Mouse (Mus musculus): ENCODE data around the gene Nt5dc1. TPM values are rescaled to one million over a fixed set of nuclear protein-coding genes. Genes with fewer than 3 reads are reported as not detected.
"Not testable (repeated sequence)": the region's sequence is repeated elsewhere in the genome, so short reads cannot be mapped to it uniquely, and the experiment has no call there.

The Nt5dc1 gene
- polyA plus RNA-seq, 1 experiment, result 5.5 TPM

DNA sequence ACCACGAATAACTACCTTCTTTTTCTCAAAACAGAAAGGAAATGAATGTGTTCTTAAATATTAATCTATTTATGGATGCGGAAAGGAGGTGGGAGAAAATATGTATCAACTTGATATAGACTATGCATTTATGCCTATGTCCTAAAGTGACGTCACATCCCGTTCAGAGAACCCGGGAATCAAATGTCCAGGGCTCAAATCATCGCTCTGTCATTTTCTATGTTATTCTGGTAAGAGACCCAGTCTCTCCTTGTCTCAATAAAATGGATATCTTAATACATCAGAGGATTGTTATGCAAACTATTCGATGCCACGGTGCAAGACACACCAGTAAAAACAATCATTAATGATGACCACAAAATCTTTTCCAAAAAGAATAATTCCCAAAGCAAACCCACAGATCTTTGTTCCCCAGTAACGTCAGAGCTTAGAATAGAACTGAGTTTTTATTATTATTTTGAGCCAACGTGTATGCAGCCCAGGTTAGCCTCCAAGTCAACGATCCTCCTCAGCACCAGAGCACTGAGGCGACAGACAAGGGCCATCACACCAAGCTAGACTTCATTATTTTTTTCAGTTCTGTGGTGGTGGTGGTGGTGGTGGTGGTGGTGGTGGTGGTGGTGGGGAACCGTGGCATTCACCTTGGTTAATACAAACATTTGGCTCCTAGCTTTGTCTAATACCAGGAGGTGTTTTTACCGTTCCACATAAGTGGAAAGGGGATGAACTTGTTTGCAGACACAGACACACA is 137.0 kb downstream of the Nt5dc1 start:
- Histone ChIP-seq H3K36me3 (ENCODE audit: control insufficient read depth, insufficient read depth, low read length) (no peaks in the 10 kb centered on the region), H3K27ac (ENCODE audit: insufficient read depth, low read length) (peak overlapping the region; percentile 94), H3K4me1 (ENCODE audit: control insufficient read depth, insufficient read depth, insufficient read length) (peaks cover 6% of the 10 kb centered on the region), H3K27me3 (ENCODE audit: control insufficient read depth, insufficient read depth, low read length) (no peaks in the 10 kb centered on the region), H3K4me3 (ENCODE audit: extremely low read depth, insufficient read depth, insufficient read length) (peak overlapping the region; percentile 74)
- WGBS, result 12% methylated on average over 14 of the region's 14 CpGs
- no peak for TF ChIP-seq POLR2A (IDR thresholded peaks at IDR 0.05; ENCODE audit: low read depth, low read length)
- no peak for TF ChIP-seq CTCF (IDR thresholded peaks at IDR 0.05; ENCODE audit: extremely low read depth, insufficient read depth, insufficient read length, insufficient replicate concordance)
- no peak for DNase-seq (ENCODE audit: low read depth in 1 of 2, low spot score in 2 of 2)

DNA sequence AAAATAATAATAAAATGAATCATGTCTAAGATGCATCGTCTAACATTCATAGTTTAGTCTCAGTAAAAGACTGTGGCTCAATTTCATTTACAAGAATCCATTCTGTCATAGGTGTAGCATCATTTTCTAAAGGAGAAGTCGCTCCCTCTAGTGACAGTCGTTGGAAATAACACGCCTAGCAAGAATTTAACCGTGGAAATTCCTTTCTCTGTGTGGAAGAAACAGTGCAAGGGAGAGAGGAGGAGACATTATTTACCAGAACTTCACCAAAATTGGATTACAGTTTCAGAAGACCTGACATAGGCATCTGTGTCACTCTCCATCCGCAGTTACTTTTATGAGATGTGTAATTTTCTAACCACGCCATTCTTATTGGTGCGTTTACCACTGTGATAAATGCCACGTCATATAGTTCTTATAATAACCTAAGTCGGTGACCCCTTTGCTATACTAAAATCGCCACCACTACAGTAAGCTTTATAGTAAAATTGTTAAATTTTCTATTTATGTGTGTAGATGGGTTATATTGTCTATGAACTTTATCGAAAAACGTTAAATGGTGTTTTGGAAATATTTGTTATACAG is 137.7 kb downstream of the Nt5dc1 start:
- Histone ChIP-seq H3K36me3 (ENCODE audit: control insufficient read depth, insufficient read depth, low read length) (no peaks in the 10 kb centered on the region), H3K4me3 (ENCODE audit: extremely low read depth, insufficient read depth, insufficient read length) (peak overlapping the region; percentile 42), H3K27ac (ENCODE audit: insufficient read depth, low read length) (no peak overlapping the region), H3K27me3 (ENCODE audit: control insufficient read depth, insufficient read depth, low read length) (no peaks in the 10 kb centered on the region), H3K4me1 (ENCODE audit: control insufficient read depth, insufficient read depth, insufficient read length) (peaks cover 6% of the 10 kb centered on the region)
- TF ChIP-seq POLR2A (IDR thresholded peaks at IDR 0.05; ENCODE audit: low read depth, low read length) (no peak), CTCF (IDR thresholded peaks at IDR 0.05; ENCODE audit: extremely low read depth, insufficient read depth, insufficient read length, insufficient replicate concordance) (no peak)
- DNase-seq (ENCODE audit: low read depth in 1 of 2, low spot score in 2 of 2), result peak in 1 of 2 experiments; percentile 49
- WGBS, result 12% methylated on average over 13 of the region's 13 CpGs

- no peaks in the 10 kb centered on the region for H3K36me3 ChIP-seq (ENCODE audit: control insufficient read depth, insufficient read depth, low read length)
- no peak for TF ChIP-seq CTCF (IDR thresholded peaks at IDR 0.05; ENCODE audit: extremely low read depth, insufficient read depth, insufficient read length, insufficient replicate concordance)
- TF ChIP-seq POLR2A (IDR thresholded peaks at IDR 0.05; ENCODE audit: low read depth, low read length), result no peak
- DNase-seq (ENCODE audit: low read depth in 1 of 2, low spot score in 2 of 2), result no peak
- no peak overlapping the region for H3K4me3 ChIP-seq (ENCODE audit: extremely low read depth, insufficient read depth, insufficient read length)
- H3K27ac ChIP-seq (ENCODE audit: insufficient read depth, low read length), result no peak overlapping the region
- H3K4me1 ChIP-seq (ENCODE audit: control insufficient read depth, insufficient read depth, insufficient read length), result no peaks in the 10 kb centered on the region
- WGBS, result 84% methylated on average over 7 of the region's 7 CpGs
- no peaks in the 10 kb centered on the region for H3K27me3 ChIP-seq (ENCODE audit: control insufficient read depth, insufficient read depth, low read length)
Observed at GRCm38 (mm10) chr10:34271681-34272080, 146.7 kb downstream of the Nt5dc1 start.

DNA sequence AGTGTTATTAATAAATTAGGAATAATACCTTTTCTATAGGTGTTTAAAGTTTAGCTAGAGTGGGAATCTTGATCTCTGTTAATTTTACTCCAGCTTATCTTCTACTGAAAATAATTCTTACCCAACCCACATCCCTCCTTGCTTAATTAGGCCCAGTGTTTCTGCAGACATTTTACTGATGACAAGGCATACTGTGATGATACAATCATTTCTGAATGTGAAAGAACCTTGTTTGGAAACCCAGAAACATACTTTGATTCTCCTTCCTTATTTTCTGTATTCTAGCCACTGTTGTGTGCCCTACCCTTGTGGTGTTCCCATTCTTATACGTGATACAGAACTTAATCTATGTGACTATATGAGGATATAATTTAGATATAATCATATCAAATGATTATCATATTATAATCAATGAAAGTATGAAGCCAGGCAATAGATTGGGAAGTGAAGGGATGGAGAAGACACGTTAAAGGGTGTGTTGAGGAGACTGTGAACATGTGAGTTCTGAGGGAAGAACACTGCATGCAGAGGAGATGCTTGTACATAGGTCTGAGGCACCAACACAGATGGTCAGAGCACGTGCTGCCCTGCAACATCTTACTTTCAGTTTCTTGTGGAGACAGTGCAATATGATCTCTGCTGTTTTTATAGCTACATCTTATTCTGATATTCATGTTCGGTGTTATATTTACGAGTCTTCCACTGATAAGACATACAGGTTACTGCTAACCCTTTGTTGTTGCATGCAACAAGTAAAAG is 150.9 kb downstream of the Nt5dc1 start:
- no peak for DNase-seq (ENCODE audit: low read depth in 1 of 2, low spot score in 2 of 2)
- Histone ChIP-seq H3K4me1 (ENCODE audit: control insufficient read depth, insufficient read depth, insufficient read length) (no peaks in the 10 kb centered on the region), H3K4me3 (ENCODE audit: extremely low read depth, insufficient read depth, insufficient read length) (no peak overlapping the region), H3K36me3 (ENCODE audit: control insufficient read depth, insufficient read depth, low read length) (no peaks in the 10 kb centered on the region), H3K27me3 (ENCODE audit: control insufficient read depth, insufficient read depth, low read length) (no peaks in the 10 kb centered on the region), H3K27ac (ENCODE audit: insufficient read depth, low read length) (no peak overlapping the region)
- TF ChIP-seq POLR2A (IDR thresholded peaks at IDR 0.05; ENCODE audit: low read depth, low read length) (no peak), CTCF (IDR thresholded peaks at IDR 0.05; ENCODE audit: extremely low read depth, insufficient read depth, insufficient read length, insufficient replicate concordance) (no peak)
- 63% methylated on average over 5 of the region's 5 CpGs for WGBS

GRCm38 (mm10) chr10:34265106-34265505 is 153.2 kb downstream of the Nt5dc1 start:
- H3K4me1 ChIP-seq (ENCODE audit: control insufficient read depth, insufficient read depth, insufficient read length), result no peaks in the 10 kb centered on the region
- no peak overlapping the region for H3K27ac ChIP-seq (ENCODE audit: insufficient read depth, low read length)
- TF ChIP-seq CTCF (IDR thresholded peaks at IDR 0.05; ENCODE audit: extremely low read depth, insufficient read depth, insufficient read length, insufficient replicate concordance) (no peak), POLR2A (IDR thresholded peaks at IDR 0.05; ENCODE audit: low read depth, low read length) (no peak)
- no peak for DNase-seq (ENCODE audit: low read depth in 1 of 2, low spot score in 2 of 2)
- no peaks in the 10 kb centered on the region for H3K36me3 ChIP-seq (ENCODE audit: control insufficient read depth, insufficient read depth, low read length)
- H3K27me3 ChIP-seq (ENCODE audit: control insufficient read depth, insufficient read depth, low read length), result no peaks in the 10 kb centered on the region
- 87% methylated on average over 4 of the region's 4 CpGs for WGBS
- no peak overlapping the region for H3K4me3 ChIP-seq (ENCODE audit: extremely low read depth, insufficient read depth, insufficient read length)

GRCm38 (mm10) chr10:34252833-34253232 is 165.5 kb downstream of the Nt5dc1 start:
- 95% methylated on average over 9 of the region's 9 CpGs for WGBS
- not testable (repeated sequence) for H3K27ac ChIP-seq (ENCODE audit: insufficient read depth, low read length); H3K4me1 ChIP-seq (ENCODE audit: control insufficient read depth, insufficient read depth, insufficient read length); H3K36me3 ChIP-seq (ENCODE audit: control insufficient read depth, insufficient read depth, low read length); DNase-seq (ENCODE audit: low read depth in 1 of 2, low spot score in 2 of 2); H3K27me3 ChIP-seq (ENCODE audit: control insufficient read depth, insufficient read depth, low read length); H3K4me3 ChIP-seq (ENCODE audit: extremely low read depth, insufficient read depth, insufficient read length)

All from spleen, adult 2 months (tissue).